Mouse (Mus musculus) CH12.LX (cell line): ENCODE results near the gene Dgcr2. TPM values are rescaled to one million over a fixed set of nuclear protein-coding genes. Genes with fewer than 3 reads are reported as not detected.
A peak's percentile ranks its signal among the peaks of the same experiment; 100 is the strongest.

ENCODE experiments used
- DNase-seq: peaks from one replicate; pipeline ENCODE4 v3.0.0-alpha.2; 2013; ENCODE audit errors: extremely low read depth
- H3K27ac ChIP-seq: 2 replicates; pipeline ENCODE4 v1.5.1; 2012; ENCODE audit warnings: low read depth, mild to moderate bottlenecking, control low read depth, moderate library complexity; ENCODE audit not compliant: insufficient read depth
- H3K27me3 ChIP-seq: replicated peaks from 2 replicates; pipeline ENCODE3; 2012; ENCODE audit warnings: inconsistent platforms
- H3K36me3 ChIP-seq, 2 experiments: replicated peaks in 1 of 2; 2 replicates each; pipeline versions ENCODE3 to v1.6.1; 2012; ENCODE audit warnings: inconsistent platforms in 1 of 2, low read length in 1 of 2, mild to moderate bottlenecking in 1 of 2, mixed read lengths in 1 of 2, moderate library complexity in 1 of 2; ENCODE audit not compliant: control insufficient read depth in 1 of 2, insufficient read depth in 1 of 2
- H3K4me1 ChIP-seq, 2 experiments: 2 replicates each; pipeline ENCODE4 v1.6.1; 2012; ENCODE audit warnings: inconsistent platforms in 1 of 2, moderate library complexity in 1 of 2; ENCODE audit not compliant: insufficient read depth in 2 of 2, control insufficient read depth in 1 of 2
- H3K4me2 ChIP-seq: 2 replicates; pipeline ENCODE4 v1.6.1; 2012; ENCODE audit warnings: low read depth, mild to moderate bottlenecking, control low read depth; ENCODE audit not compliant: poor library complexity, insufficient read depth, severe bottlenecking
- H3K4me3 ChIP-seq, 3 experiments: fragments of 150-350 bp in 1 of 3; sonication (generic) in 1 of 3; replicated peaks in 1 of 3; 2 replicates each; pipeline versions ENCODE3 to v1.5.1; 2011 to 2012; ENCODE audit warnings: low read depth in 2 of 3, low read length in 2 of 3, mild to moderate bottlenecking in 2 of 3, moderate library complexity in 2 of 3, control low read depth in 1 of 3, improper control_type of control experiment in 1 of 3, inconsistent platforms in 1 of 3, mixed read lengths in 1 of 3; ENCODE audit not compliant: poor library complexity in 1 of 3
- H3K79me2 ChIP-seq: replicated peaks from 2 replicates; pipeline ENCODE4 v1.6.1; 2012; ENCODE audit warnings: mild to moderate bottlenecking, moderate library complexity; ENCODE audit not compliant: control insufficient read depth, poor library complexity, insufficient read depth, severe bottlenecking; ENCODE audit errors: extremely low read depth
- H3K9ac ChIP-seq: 2 replicates; pipeline ENCODE4 v1.6.1; 2012; ENCODE audit warnings: low read depth, mild to moderate bottlenecking, control low read depth, moderate library complexity; ENCODE audit not compliant: insufficient read depth
- H3K9me3 ChIP-seq: replicated peaks from 2 replicates; pipeline ENCODE3; 2012; ENCODE audit warnings: low read length, inconsistent platforms, mixed read lengths
- BHLHE40 ChIP-seq: IDR thresholded peaks from 2 replicates; pipeline ENCODE4 v1.6.1; 2011; ENCODE audit warnings: mild to moderate bottlenecking, low read depth, low read length, improper control_type of control experiment
- CHD1 ChIP-seq: IDR thresholded peaks from 2 replicates; pipeline ENCODE4 v1.6.1; 2012; ENCODE audit warnings: low read depth, low read length, improper control_type of control experiment, inconsistent platforms
- CHD2 ChIP-seq: IDR thresholded peaks from 2 replicates; pipeline ENCODE4 v1.6.1; 2011; ENCODE audit warnings: low read length, improper control_type of control experiment
- E2F4 ChIP-seq: IDR thresholded peaks from 2 replicates; pipeline ENCODE4 v1.6.1; 2011; ENCODE audit warnings: low read depth, low read length, improper control_type of control experiment; ENCODE audit not compliant: insufficient replicate concordance
- EP300 ChIP-seq: IDR thresholded peaks from 2 replicates; pipeline ENCODE4 v1.6.1; 2011; ENCODE audit warnings: low read length, improper control_type of control experiment
- ETS1 ChIP-seq: conservative IDR thresholded peaks from 2 replicates; pipeline ENCODE4 v1.6.1; 2012; ENCODE audit warnings: low read depth, mild to moderate bottlenecking, inconsistent platforms, low read length, improper control_type of control experiment, moderate library complexity
- HCFC1 ChIP-seq: IDR thresholded peaks from 2 replicates; pipeline ENCODE4 v1.6.1; 2012; ENCODE audit warnings: low read depth, mild to moderate bottlenecking, inconsistent platforms, low read length, improper control_type of control experiment
- IRF4 ChIP-seq: IDR thresholded peaks from 2 replicates; pipeline ENCODE4 v1.6.1; 2014; ENCODE audit warnings: low read depth, mild to moderate bottlenecking, inconsistent platforms, low read length, improper control_type of control experiment
- KAT2A ChIP-seq: IDR thresholded peaks from 2 replicates; pipeline ENCODE4 v1.6.1; 2012; ENCODE audit warnings: low read length, improper control_type of control experiment, inconsistent platforms; ENCODE audit not compliant: insufficient replicate concordance
- MAFK ChIP-seq: IDR thresholded peaks from 2 replicates; pipeline ENCODE4 v1.6.1; 2011; ENCODE audit warnings: low read length, improper control_type of control experiment; ENCODE audit not compliant: insufficient replicate concordance
- MAX ChIP-seq: IDR thresholded peaks from 2 replicates; pipeline ENCODE4 v1.6.1; 2011; ENCODE audit warnings: low read length, improper control_type of control experiment
- MXI1 ChIP-seq: IDR thresholded peaks from 2 replicates; pipeline ENCODE4 v1.6.1; 2011; ENCODE audit warnings: mild to moderate bottlenecking, low read depth, low read length, improper control_type of control experiment
- MYC ChIP-seq: IDR thresholded peaks from 2 replicates; pipeline ENCODE4 v1.6.1; 2011; ENCODE audit warnings: low read depth, mild to moderate bottlenecking, improper control_type of control experiment, low read length
- NRF1 ChIP-seq: IDR thresholded peaks from 2 replicates; pipeline ENCODE4 v1.6.1; 2014; ENCODE audit warnings: low read depth, mild to moderate bottlenecking, inconsistent platforms, low read length, improper control_type of control experiment, moderate library complexity
- POLR2A ChIP-seq: IDR thresholded peaks from 2 replicates; pipeline ENCODE4 v1.6.1; 2011; ENCODE audit warnings: low read depth, mild to moderate bottlenecking, improper control_type of control experiment, low read length
- RAD21 ChIP-seq: IDR thresholded peaks from 2 replicates; pipeline ENCODE4 v1.6.1; 2011; ENCODE audit warnings: low read depth, mild to moderate bottlenecking, low read length, improper control_type of control experiment, moderate library complexity
- SMC3 ChIP-seq: IDR thresholded peaks from 2 replicates; pipeline ENCODE4 v1.6.1; 2011; ENCODE audit warnings: low read depth, low read length, improper control_type of control experiment
- TCF12 ChIP-seq: IDR thresholded peaks from 2 replicates; pipeline ENCODE4 v1.6.1; 2014; ENCODE audit warnings: low read depth, mild to moderate bottlenecking, inconsistent platforms, low read length, improper control_type of control experiment
- UBTF ChIP-seq: IDR thresholded peaks from 2 replicates; pipeline ENCODE4 v1.6.1; 2012; ENCODE audit warnings: low read depth, mild to moderate bottlenecking, inconsistent platforms, low read length, improper control_type of control experiment, moderate library complexity
- USF1 ChIP-seq: IDR thresholded peaks from 2 replicates; pipeline ENCODE4 v1.6.1; 2014; ENCODE audit warnings: low read depth, mild to moderate bottlenecking, inconsistent platforms, low read length, improper control_type of control experiment
- ZC3H11A ChIP-seq: IDR thresholded peaks from 2 replicates; pipeline ENCODE4 v1.6.1; 2012; ENCODE audit warnings: low read depth, mild to moderate bottlenecking, inconsistent platforms, low read length, improper control_type of control experiment
- ZKSCAN1 ChIP-seq: IDR thresholded peaks from 2 replicates; pipeline ENCODE4 v1.6.1; 2012; ENCODE audit warnings: low read depth, inconsistent platforms, low read length, improper control_type of control experiment, borderline replicate concordance
- dilution Hi-C: fragments of 300-500 bp; cut with MboI; formaldehyde crosslinking; loops from 2 replicates; pipeline ENCODE4 v1.14.3; 2020; ENCODE audit warnings: low sequenced_read_pairs; ENCODE audit not compliant: extremely low pct_unique_long_range_greater_than_20kb, extremely low pct_ligation_motif_present
- in situ Hi-C: fragments of 300-500 bp; cut with MboI; formaldehyde crosslinking; loops from 3 replicates; pipeline ENCODE4 v1.14.3; 2019; ENCODE audit warnings: low sequenced_read_pairs, low pct_ligation_motif_present, low pct_unique_long_range_greater_than_20kb, mixed read lengths
- polyA plus RNA-seq: library from polyadenylated mRNA; unstranded; fragments of >175 nt; gene quantifications from 2 replicates; pipeline ENCODE4 v1.2.1, GENCODE M21; 2012; ENCODE audit warnings: low read depth; ENCODE audit not compliant: insufficient read length
- total RNA-seq, 2 experiments: library from RNA; depleted of rRNA; stranded (reverse); fragments of 300-350 nt in 1 of 2; fragments of >200 nt in 1 of 2; gene quantifications; 2 replicates each; pipeline ENCODE4 v1.2.3; 2012 to 2014

Dgcr2 gene
- total and polyA plus RNA-seq, 3 experiments: 41.5 to 54.8 (median 48.0) TPM

DNA sequence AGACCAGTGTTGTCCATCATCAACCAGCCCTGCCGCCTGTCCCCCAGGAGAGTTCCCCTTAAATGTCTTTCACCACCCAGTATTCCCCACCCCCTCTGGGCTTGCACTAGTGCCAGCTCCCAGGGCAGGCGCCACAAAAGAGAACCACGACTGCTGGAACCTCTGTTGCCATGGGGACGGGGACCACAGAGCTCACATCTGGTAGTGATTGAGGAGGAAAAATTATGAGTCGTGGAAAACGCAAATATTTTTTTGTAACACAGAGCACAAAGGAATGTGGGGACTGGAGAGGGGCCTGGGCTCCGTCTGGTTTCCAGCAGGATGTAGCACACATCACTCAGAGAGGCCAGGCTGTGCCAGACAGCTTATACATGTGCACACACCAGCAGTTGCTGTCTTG, 88.7 kb downstream of the Dgcr2 start:
- dilution Hi-C loops: no loop called here
- TF ChIP-seq USF1: no peak
- TF ChIP-seq CHD2: no peak
- no peak for TF ChIP-seq TCF12
- TF ChIP-seq POLR2A: no peak
- no peak for TF ChIP-seq UBTF
- no peak for TF ChIP-seq MYC
- no peak for TF ChIP-seq BHLHE40
- no peak for TF ChIP-seq EP300
- TF ChIP-seq CHD1: no peak
- TF ChIP-seq ZC3H11A: no peak
- no peak for TF ChIP-seq MXI1
- no peak for TF ChIP-seq NRF1
- TF ChIP-seq IRF4: no peak
- no peak for TF ChIP-seq ETS1
- TF ChIP-seq ZKSCAN1: no peak
- no peak for TF ChIP-seq E2F4
- no peak for TF ChIP-seq HCFC1
- no peak for TF ChIP-seq MAFK
- no peak for TF ChIP-seq MAX
- Histone ChIP-seq H3K9ac (no peak overlapping the region), H3K79me2 (no peaks in the 10 kb centered on the region), H3K4me2 (no peak overlapping the region), H3K27me3 (peaks cover 58% of the 10 kb centered on the region), H3K4me3 (no peak overlapping the region), H3K36me3 (no peaks in the 10 kb centered on the region), H3K4me1 (no peaks in the 10 kb centered on the region), H3K27ac (no peak overlapping the region), H3K9me3 (peaks cover 2% of the 10 kb centered on the region)
- peak; percentile 7 for DNase-seq
- in situ Hi-C loops: no loop called here

DNA sequence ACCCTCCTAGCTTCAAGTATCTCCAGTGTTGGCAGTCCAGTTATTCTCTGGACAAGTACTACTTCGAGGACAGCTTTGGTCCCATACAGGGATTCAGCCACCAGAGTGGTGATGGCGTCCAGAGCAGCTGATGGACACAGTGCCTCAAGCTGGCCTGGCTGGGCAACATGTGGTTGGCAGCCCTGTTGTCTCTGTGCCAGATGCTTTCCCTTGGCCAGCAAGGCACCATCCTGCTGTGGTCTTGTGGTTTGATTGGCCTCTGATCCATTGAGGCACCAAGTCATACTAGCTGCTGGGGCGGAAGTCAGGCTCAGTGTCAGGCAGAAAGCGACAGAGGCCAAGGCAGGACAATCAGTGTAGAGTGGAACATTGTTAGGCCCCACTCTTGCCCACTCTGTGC, 89.2 kb downstream of the Dgcr2 start:
- no peaks in the 10 kb centered on the region for H3K79me2 ChIP-seq
- dilution Hi-C loops: no loop called here
- H3K27ac ChIP-seq: no peak overlapping the region
- no peak overlapping the region for H3K4me2 ChIP-seq
- H3K9me3 ChIP-seq: peaks cover 5% of the 10 kb centered on the region
- no peak overlapping the region for H3K9ac ChIP-seq
- in situ Hi-C loops: no loop called here
- no peaks in the 10 kb centered on the region for H3K4me1 ChIP-seq
- no peaks in the 10 kb centered on the region for H3K36me3 ChIP-seq
- H3K27me3 ChIP-seq: peaks cover 55% of the 10 kb centered on the region
- H3K4me3 ChIP-seq: no peak overlapping the region
- TF ChIP-seq KAT2A (no peak), BHLHE40 (no peak), SMC3 (no peak), NRF1 (no peak), RAD21 (no peak)
- no peak for DNase-seq
